Mouse (Mus musculus) CD4-positive, CD25-positive, alpha-beta regulatory T cell, adult 4 months (primary cell): ENCODE data around the gene Tmem126b. TPM values are rescaled to one million over a fixed set of nuclear protein-coding genes. Genes with fewer than 3 reads are reported as not detected.
A peak's percentile ranks its signal among the peaks of the same experiment; 100 is the strongest.

Source experiments
- ATAC-seq: one replicate; pipeline ENCODE4 v1.8.0; 2017
- polyA plus RNA-seq, 2 experiments: library from polyadenylated mRNA; unstranded; fragments of 100-300 nt; shearing (Covaris generic); gene quantifications; one replicate each; pipeline ENCODE4 v1.2.1; 2017

Gene Tmem126b
- polyA plus RNA-seq: 10 to 100 TPM; 40.1 to 42.2 TPM

DNA sequence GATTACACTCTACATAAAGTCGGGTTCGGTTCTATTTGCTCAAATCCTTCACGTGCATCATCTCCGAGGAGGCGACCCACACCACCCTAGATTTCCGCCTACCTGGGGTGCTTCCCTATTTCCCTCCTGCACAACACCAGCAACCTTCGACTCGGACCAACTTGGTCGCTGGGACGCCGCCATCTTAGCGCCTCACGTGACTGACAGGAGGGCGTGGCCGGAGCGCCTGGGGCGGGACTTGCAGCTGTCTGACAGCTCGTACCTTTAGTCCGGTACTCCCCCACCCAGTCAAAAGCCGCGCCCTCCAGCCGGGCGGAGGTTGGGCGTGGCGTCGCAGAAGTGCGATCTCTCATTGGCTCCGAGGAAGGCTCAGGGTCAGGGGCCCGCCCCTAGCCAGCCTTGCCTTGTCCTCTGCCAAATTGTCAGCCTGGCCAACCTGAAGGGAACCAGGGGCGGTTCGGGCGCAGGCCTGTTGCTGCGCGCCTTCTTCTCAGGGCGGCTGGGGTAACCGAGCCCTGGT, at the start of gene Tmem126b:
Gene Tmem126b (minus strand): TSS at position 209 of the 520 bp plus-strand sequence.
- peak; percentile 96 for ATAC-seq

DNA sequence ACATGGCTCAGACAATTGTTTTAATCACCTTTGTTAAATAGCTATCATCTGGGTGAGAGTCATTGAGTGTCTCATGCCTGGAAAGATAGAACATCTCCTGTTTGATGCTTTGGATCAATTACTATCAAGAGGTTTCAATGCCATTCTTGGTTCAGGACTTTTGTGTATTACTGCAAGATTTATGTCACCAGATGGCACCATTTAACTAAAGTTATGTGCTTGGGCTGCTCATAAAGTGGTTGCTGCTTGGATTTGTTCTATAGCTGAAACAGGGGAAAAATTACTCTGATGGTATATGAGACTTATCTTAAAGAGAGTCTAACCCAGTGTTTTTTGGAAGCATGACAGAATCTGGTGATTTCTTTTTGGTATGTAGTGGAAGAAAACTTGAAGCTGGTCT, 36.5 kb upstream of the Tmem126b start:
- ATAC-seq: no peak

DNA sequence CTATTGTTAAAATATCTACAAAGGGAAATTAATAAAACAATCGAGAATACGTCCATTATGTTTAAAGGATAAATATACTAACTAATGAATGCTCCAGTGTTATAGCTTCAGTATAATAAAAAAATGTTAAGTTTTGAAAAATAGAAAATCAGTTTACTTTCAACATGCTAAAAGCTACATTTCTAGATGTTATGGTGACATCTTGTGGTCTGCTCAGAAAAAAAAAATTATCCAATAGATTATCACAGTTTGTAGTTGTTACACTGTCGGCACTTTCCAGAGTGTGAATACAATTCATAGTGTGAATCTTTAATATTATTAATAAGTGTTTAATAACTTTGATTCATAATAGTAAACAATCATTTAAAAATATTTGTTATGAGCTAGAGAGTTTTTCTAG, 32.3 kb upstream of the Tmem126b start:
- ATAC-seq: no peak

DNA sequence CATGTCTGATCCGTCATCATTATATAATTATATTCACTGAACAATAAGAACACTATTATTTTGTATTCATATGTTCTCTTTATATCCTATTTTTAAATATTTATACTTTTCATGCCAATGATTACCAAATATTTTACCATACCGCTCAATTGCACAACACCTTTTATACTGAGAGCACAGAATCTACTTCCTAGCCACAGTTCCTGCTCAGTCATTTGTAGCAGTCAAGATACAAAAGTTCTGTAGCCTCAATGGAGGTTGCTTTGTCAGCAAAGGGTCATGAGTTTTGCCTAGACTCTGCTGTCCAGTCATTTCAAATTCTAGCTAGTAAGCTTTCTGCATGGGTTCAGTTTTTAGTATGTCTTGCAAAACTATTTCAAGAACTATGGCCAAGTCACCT, 6.8 kb upstream of the Tmem126b start:
- no peak for ATAC-seq

DNA sequence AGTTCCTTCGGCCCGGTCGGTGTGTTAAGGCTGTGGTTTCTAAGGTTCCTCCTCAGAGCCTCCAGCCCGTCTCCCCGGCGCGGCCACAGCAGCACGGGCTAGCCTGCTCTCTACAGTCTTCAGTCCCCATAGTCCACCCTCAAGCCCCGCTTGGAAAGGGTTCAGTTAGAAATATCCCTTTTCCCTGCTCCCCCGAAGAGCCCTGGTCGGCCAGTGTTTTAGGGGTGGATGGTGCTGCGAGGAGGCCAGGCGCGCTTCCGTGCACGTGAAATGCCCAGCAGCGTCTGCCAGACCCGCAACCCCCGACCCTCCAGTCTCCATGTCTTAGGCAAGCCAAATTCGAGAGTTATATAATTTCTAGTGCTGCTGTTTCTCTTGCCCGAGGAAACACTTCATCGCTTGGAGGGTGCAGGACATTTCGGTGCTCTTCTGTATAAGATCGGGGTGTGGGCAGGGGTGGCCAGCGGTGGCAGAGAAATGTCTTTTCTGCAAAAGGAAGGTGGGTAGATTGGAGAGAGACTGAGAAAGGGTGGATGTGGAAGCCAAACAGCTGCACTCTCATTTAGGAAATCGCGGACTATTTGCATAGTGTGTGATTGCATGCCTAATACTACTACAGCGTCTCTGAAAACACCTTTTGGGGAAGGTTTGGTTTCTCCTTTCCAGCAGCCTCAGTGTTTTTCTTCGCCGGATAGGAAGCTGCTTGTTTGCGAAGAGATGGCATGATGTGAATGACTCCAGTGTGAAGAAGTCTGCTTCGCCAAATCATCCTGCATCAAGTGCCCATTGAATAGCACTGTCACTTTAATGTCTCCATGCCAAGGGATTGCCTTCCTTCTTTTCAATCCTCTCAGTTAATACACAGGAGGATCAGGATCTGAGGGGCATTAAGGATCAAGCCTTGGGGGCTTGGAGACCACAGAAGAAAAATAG, 778 bp upstream of the Tmem126b start, which contains the start of gene Dlg2:
Gene Dlg2 (plus strand): TSS at position 360 of the 933 bp plus-strand sequence.
- ATAC-seq: peak; percentile 10

DNA sequence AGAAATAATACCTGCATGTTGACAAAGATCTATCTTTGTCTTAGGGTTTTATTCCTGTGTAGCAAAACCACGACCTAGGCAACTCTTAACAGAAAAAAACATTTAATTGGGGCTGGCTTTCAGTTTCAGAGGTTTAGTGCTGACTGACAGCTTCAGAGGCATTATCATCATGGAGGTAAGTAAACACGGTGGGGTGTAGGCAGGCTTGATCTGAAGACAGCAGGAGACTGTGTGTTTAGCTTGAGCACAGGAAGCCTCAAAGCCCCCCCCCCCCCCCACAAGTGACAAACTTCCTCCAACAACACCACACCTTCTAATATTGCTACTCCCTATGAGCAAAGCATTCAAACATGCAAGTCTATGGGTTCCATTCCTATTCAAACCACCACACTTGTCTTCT, 2.3 kb downstream of the Tmem126b start:
- ATAC-seq: peak; percentile 28

DNA sequence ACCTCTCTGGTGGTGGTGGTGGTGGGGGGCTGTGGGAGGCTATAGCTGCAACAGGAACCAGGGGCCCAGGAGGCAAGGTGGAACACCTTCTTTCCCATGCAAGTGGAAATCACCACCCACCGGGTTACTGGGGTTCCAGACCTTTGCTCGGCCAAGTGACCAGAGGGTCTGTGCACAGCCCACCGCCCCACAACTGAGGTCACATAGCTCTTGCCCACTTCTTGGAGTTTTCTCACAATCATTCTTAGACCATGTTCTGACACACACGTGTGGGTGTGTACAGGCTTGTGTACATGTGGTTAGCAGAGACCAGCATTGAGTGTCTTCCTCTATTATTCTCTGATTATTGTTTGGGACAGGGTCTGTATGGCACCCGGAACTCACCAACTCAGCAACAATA, 14.4 kb downstream of the Tmem126b start:
- no peak for ATAC-seq

DNA sequence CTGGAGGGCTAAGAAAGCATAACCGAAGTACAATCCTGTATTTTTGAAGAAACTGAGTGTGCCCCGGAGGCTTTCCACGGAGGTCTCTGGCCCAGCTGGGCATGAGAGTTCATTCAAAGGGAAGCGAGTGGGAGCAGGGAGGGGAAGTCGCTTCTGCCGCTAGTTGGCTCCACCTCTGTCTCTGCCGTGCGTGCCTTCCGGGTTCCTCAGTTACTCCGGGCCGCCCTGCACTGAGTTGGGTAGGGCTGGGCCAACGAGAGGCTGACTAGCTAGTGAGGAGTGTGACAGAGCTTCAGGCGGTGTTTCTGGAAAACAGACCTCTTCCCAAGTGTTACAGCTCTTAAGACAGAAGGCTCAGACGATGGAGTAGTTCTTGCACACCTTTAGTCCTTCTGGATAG, 14.9 kb downstream of the Tmem126b start:
- ATAC-seq: peak; percentile 37

DNA sequence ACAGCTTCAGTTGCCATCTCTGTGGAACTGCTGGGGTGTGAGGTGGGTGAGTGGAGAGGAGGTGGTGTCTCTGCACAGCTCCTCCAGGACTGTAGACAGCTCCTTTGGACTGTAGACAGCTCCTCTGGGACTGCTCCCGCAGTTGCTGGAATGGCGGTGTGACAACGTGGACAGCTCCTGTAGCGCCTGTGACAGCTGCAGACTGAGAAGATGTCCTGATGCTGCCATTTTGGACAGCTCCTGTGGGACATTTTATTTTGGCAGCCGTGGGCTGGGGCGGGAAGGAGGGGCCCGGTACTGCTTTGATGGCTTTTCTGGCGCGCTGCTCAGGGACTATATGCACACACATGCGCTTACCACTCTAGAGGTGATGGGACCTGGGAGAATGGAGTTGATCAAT, 15.5 kb downstream of the Tmem126b start:
- ATAC-seq: no peak

DNA sequence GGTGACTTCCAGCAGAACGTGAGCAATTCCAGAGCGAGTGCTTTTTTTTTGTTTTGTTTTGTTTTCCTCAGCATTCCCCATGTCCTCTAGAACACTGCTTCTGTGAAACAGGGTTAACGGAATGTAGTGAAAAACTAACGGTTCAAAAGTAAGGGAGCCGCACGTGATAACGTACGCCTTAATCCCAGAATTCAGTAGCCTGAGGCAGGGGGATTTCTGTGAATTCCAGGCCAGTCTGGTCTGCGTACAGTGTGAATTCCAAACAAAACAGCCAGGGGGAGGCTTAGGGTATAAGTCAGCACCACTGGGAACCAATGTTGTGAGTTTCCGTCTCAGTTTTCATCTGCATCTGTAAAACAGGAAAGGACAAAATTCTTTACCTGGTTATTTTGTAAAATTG, 18.3 kb downstream of the Tmem126b start:
- peak; percentile 13 for ATAC-seq

DNA sequence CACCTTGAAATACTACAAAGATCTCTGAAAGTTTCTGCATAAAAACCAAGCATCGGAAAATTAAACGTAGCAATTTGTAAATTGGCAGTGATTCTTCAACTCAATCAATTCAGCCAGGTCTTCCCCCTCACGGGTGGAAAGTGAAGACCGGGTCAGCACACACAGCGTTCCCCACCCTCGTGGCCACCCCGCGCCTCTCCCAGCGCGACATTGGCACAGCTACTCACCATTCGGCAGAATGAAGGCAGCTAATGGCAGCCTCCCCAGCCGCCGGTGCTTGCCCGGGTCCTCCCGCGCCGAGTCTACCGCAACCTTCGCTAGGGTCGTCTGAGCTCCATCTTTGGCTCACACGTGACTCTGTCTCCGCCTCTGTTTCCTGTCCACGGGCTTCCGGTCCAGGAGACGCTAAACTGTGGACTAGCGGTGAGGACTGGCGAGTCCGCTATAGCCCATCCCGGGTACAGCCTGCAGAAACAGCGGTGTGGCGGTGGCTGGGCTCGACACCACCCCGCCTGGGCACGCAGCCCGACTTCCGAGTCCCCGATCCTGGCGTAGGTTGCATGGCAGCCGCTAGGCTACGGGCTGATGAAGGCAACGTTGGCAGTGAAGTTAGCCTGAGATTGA, 18.8 kb downstream of the Tmem126b start, which contains the start of gene Tmem126a:
Gene Tmem126a (minus strand): TSS at position 385 of the 624 bp plus-strand sequence.
- peak; percentile 88 for ATAC-seq

DNA sequence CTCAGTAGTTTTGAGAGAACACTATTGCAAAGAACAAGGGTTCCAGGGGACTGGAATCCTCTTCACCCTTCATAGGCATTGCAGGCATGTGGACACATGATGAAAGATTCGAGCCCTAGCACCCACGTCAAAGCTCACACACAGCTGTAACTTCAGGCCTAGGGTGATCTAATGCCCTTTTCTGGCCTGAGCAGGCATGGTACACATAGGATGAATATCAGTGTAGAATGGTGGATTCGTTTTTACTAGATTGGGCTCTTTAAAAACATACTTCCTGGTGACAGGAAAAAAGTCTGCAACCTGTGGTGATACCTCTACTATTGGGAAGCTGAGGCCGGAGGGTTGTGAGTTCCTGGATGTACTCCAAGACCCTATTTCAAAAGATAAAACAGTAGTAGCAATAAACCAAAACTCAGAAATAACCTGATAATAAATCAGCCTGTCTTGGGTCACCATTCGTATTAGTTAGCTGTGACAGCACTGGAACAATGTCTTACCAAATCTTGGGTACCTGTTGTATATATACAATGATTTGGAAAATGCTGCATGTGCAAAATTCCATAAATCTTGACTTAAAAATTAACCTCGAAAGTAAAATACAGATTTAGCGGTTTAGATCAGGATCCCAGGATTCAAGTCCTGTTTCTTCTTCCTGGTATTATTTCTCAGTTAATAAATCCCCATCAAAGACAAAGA, 19.5 kb downstream of the Tmem126b start:
- ATAC-seq: no peak

DNA sequence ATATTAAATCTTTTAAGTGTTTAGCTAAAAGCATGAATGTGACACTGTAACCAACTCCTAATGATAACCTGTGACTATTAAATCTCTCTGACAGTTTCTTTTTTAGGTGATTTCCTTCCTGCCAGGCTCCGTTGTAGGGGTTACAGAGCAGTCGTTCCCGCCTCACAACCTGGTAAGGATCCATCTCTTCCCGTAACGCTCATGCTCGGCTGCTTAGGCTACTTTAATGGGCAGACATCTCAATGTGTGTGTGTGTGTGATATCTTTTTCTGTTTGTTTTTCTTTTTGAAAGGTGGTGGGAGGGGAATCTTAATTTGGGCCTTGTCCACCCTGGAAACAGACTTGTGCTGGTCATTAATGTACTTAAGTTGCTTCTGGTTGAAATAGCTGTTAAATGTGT, 31.6 kb downstream of the Tmem126b start:
- no peak for ATAC-seq

DNA sequence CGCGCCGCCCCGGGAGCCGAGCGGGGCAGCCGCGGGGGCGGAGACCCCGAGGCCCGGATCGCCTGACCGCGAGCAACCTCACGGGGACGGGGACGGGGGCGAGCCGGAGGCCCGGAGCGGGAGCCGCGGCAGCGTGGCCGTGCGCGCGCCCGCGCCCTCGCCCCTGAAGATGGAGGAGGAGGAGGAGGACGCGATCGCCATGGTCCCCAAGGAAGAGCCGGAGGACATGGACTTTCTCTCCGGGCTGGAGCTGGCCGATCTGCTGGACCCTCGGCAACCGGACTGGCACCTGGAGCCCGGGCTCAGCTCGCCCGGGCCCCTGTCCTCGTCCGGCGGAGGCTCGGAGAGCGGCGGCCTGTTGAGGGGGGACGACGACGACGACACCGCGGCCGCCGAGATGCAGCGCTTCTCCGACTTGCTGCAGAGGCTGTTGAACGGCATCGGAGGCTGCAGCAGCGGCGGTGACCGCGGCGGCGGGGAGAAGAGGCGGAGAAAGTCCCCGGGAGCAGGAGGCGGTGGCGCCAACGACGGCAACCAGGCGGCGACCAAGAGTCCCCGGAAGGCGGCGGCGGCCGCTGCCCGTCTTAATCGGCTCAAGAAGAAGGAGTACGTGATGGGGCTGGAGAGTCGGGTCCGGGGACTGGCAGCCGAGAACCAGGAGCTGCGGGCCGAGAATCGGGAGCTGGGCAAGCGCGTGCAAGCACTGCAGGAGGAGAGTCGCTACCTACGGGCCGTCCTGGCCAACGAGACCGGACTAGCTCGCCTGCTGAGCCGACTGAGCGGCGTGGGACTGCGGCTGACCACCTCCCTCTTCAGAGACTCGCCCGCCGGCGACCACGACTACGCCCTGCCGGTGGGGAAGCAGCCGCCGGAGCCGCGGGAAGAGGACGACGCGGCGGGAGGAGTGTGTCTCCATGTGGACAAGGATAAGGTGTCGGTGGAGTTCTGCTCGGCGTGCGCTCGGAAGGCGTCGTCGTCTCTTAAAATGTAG, 32.4 kb downstream of the Tmem126b start:
- ATAC-seq: peak; percentile 37

DNA sequence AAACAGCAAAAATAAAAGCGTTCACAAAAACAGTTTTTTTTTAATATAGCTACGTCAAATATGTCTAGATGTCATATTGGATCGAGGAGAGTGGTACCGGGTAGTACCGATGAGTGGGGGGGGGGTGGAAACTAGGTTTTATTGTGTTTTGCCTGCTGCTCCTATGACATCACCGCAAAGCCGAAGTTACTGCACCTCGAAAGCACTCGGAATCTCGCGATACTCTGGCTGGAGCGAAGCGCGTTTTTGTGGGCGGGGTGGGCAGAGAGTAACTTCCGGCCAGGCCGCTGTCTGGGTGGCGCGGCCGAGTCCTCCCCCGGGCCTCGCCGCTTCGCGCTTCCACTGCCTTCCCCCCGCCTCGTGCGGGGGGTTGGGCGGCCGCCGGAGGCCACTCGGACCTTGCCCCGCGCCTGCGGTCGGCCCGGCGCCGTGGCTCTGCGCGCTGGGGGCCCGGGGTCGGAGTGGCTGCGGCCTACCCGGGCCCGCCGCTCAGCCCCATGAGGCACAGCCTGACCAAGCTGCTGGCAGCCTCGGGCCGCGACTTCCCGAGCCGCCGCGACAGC, 33.2 kb downstream of the Tmem126b start, which contains the start of gene Crebzf:
Gene Crebzf (plus strand): TSS at position 212 of the 563 bp plus-strand sequence.
- ATAC-seq: peak; percentile 91

DNA sequence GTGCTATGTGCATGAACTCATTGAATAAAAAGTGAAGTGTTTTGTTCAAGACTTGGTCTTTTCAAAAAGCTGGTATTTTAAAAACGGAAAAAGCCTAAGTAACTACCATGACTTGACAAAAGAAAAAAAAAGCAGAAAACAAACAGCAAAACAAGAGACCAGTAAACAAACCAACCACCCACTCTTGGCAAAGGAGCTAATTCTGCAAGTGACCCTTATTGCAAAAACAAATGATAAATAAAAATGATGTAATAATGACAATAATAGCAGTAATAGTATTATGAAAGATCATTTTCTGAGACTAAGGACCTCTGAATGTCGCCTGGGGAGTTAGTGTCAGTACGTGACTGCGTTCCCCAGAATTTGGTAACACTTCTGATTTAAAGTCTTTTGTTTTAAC, 33.7 kb downstream of the Tmem126b start:
- ATAC-seq: no peak

DNA sequence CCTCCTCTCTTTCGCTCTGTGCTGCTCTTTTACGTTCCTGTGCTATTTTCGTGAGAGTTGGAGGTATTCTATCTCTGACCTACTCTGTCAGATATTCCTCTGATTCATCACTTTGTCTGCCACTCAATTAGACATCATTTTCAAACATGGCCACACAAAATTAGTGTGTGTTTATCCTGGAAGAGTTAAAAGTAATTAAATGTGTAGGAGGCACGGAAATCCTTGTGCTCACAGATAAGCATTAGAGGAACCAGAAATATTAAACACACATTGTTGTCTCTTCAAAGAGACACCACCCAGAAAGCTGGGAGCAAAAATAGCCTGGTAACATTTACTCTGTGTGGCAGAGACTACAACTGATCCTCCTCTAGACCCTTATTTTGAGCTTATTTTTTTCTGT, 35.8 kb downstream of the Tmem126b start:
- no peak for ATAC-seq

DNA sequence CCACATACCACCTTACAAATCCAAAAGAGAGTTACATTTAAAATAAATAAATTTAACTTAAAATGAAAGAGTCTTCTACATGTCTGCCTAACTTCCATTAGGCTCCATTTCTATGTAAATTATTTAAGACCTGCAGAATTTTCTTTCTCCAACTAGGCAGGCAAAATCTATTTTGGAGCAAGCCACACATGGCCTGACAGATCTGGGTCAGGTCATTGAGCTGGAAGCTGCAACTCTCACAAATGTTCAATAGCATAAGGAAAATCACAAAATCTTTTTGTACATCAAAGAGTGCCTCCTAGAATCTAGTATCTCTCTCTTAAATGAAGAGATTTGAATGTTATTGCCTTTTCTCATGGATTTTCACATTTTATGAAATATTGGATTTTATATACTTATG, 43.6 kb downstream of the Tmem126b start:
- no peak for ATAC-seq

DNA sequence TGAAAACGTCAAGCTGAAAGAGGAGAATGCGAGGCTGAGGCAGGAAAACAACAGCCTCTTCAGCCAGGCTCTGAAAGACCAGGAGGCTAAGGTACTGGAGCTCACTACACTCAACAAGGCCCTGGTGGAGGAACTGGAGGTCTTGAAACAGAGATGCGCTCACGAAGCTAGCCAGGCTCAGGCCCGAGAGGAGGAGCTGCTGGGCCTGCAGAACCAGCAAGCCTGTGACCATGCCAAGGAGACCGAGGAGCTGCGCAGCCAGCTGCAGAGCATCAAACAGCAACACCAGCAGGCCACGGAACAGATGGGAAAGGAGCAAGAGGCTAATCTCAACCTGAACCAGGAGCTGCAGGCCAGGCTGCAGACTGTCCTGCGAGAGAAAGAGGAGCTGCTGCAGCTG, 48.8 kb downstream of the Tmem126b start:
- ATAC-seq: no peak

DNA sequence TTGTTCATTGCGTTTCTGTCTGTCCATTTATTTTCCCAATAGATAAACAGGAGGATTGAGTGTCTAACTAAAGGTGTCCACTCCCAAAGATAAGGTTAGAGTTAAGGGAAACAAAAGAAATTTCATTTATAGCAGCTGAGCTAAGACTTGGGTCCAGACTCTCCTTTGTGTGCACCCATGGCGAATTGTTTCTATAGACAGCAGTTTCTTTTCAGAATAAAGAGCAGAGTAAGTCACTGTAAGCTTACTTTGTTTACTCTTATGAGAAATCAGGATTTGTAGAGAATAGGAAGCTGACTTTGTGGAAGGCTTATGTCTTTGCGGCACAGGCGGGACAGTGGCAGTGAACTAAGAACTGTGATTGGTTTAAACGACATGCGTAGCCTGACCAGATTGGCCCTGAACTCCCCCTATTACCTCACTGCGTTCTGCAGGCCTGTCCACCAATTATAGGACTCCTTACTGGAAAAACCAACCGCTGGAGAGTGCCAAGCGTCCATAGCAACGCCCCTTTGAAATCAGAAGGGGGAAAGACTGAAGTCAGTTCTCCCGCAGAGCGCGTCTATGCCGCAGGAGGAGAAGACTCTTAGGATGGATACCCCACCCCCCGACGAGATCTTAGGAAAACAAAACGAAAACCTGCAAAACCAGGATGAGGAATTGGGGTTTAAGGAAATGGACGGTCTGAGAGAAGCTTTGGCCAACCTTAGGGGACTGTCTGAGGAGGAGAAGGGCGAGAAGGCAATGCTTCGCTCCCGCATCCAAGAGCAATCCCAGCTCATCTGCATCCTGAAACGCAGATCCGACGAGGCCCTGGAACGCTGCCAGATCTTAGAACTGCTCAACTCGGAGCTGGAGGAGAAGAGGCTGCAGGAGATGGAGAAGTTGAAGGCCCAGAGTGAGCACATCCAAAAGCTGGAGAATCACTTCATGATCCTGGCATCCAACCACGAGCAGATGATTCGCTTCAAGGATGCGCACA, 49.5 kb downstream of the Tmem126b start, which contains the start of gene Ccdc89:
Gene Ccdc89 (plus strand): TSS at position 558 of the 982 bp plus-strand sequence.
- peak; percentile 99 for ATAC-seq
